In the genomic region with DNA sequence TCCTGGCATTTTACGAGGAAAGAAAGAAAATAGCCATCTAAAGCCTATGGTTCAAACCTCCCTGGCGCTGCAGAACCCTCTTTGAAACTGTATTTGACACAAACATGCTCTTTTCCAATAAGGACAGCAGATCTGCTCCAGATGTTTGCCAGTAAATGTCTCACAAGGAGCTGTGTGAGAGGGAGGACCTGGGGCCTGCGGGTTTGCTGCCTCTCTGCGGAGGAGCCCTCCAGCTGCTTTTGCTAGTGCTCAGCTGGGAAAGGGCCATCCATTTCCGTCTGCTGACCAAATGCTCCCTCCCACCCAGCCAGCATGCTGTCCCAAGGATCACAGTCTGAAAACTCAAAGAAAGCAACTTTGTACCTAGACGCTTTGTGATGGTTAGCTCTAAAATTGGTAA, we compare ENCODE assay signal across 15 mouse cellular contexts. TPM values are rescaled to one million over a fixed set of nuclear protein-coding genes. Genes with fewer than 3 reads are reported as not detected.
DNase-seq lines count a peak whose midpoint lies in the region; ATAC-seq and TF ChIP-seq lines count a peak whose summit lies in the region.
"Had no signal": no experiment of that assay in that cellular context is flagged by ENCODE, and none has a peak within 500 bp of the region (broad histone marks: within the 10 kb centered on the region; RNA-seq: fewer than 3 reads in every experiment).

No protein-coding gene starts in this region.

- ATAC-seq in intestine, embryonic 14.5 days (replicated peaks; ENCODE audit: low FRiP score, low TSS enrichment, low read depth) = no peak
- ATAC-seq in intestine, postnatal 0 days = no peak
- ATAC-seq in limb, embryonic 11.5 days (ENCODE audit: insufficient number of reproducible peaks, low FRiP score, low TSS enrichment, low read depth) = no peak
- ATAC-seq: CD4-positive, CD25-positive, alpha-beta regulatory T cell, adult 4 months; forebrain, embryonic 15.5 days had no signal

- H3K9ac ChIP-seq in intestine, embryonic 14.5 days (ENCODE audit: low read length) = no peak overlapping the region
- H3K9ac ChIP-seq in intestine, postnatal 0 days (ENCODE audit: low read depth, low read length) = no peak overlapping the region
- no peak overlapping the region for H3K9ac ChIP-seq in limb, embryonic 11.5 days (ENCODE audit: low read length)
- H3K9ac ChIP-seq: forebrain, embryonic 15.5 days; hindbrain, embryonic 15.5 days; neural tube, embryonic 12.5 days had no signal

- peak overlapping the region; percentile 57 for H3K27ac ChIP-seq in intestine, embryonic 14.5 days (ENCODE audit: low read depth)
- no peak overlapping the region for H3K27ac ChIP-seq in intestine, postnatal 0 days (ENCODE audit: low read depth, low read length)
- no peak overlapping the region for H3K27ac ChIP-seq in limb, embryonic 11.5 days (replicated peaks; ENCODE audit: low read depth, low read length)
- H3K27ac ChIP-seq: forebrain, embryonic 15.5 days; gastrocnemius, adult 2 months; hindbrain, embryonic 15.5 days; neural tube, embryonic 12.5 days had no signal

- no peak for TF ChIP-seq CTCF in intestine, postnatal 0 days (IDR thresholded peaks at IDR 0.05; ENCODE audit: low read depth)
- TF ChIP-seq CTCF in lung, adult 2 months (IDR thresholded peaks at IDR 0.05; ENCODE audit: insufficient read depth, low read length) = no peak

- H3K27me3 ChIP-seq in intestine, embryonic 14.5 days (replicated peaks; ENCODE audit: control insufficient read depth, insufficient read depth, low read length) = no peaks in the 10 kb centered on the region
- no peaks in the 10 kb centered on the region for H3K27me3 ChIP-seq in intestine, postnatal 0 days (replicated peaks; ENCODE audit: control insufficient read depth, insufficient read depth, low read length)
- H3K27me3 ChIP-seq in limb, embryonic 11.5 days (ENCODE audit: control insufficient read depth, insufficient read depth, low read length) = no peaks in the 10 kb centered on the region
- H3K27me3 ChIP-seq: forebrain, embryonic 15.5 days; hindbrain, embryonic 15.5 days; neural tube, embryonic 12.5 days had no signal

- TF ChIP-seq POLR2A in lung, adult 2 months (IDR thresholded peaks at IDR 0.05; ENCODE audit: borderline replicate concordance, extremely low read depth, low read depth, low read length) = no peak

- no peaks in the 10 kb centered on the region for H3K9me3 ChIP-seq in intestine, embryonic 14.5 days (ENCODE audit: control insufficient read depth, low read length)
- H3K9me3 ChIP-seq in intestine, postnatal 0 days (ENCODE audit: control insufficient read depth) = no peaks in the 10 kb centered on the region
- H3K9me3 ChIP-seq in limb, embryonic 11.5 days (ENCODE audit: control insufficient read depth, low read length) = no peaks in the 10 kb centered on the region
- H3K9me3 ChIP-seq: forebrain, embryonic 15.5 days; hindbrain, embryonic 15.5 days; neural tube, embryonic 12.5 days had no signal

- DNase-seq in intestine, embryonic 14.5 days (ENCODE audit: low spot score) = no peak
- DNase-seq in lung, postnatal 10 days = peak; percentile 47
- DNase-seq in lung, adult 2 months = no peak
- peak; percentile 57 for DNase-seq in limb, embryonic 11.5 days (ENCODE audit: low spot score)
- DNase-seq in cerebellum, adult 18-20 months = no peak
- no peak for DNase-seq in cerebellum, adult 8-10 months
- DNase-seq: adrenal gland, postnatal 25 days; cerebellum, postnatal 36 days; gastrocnemius, adult 2 months; liver had no signal

- 29% methylated on average over 6 of the region's 6 CpGs for WGBS in intestine, embryonic 14.5 days
- 58% methylated on average over 6 of the region's 6 CpGs for WGBS in intestine, postnatal 0 days
- WGBS in lung, adult 2 months = 65% methylated on average over 6 of the region's 6 CpGs
- 32% methylated on average over 6 of the region's 6 CpGs for WGBS in limb, embryonic 11.5 days

- peaks cover 1% of the 10 kb centered on the region for H3K4me1 ChIP-seq in intestine, embryonic 14.5 days (replicated peaks; ENCODE audit: control insufficient read depth, insufficient read depth, low read length)
- H3K4me1 ChIP-seq in intestine, postnatal 0 days (replicated peaks; ENCODE audit: control insufficient read depth, insufficient read depth, low read length) = no peaks in the 10 kb centered on the region
- H3K4me1 ChIP-seq in lung, adult 2 months (ENCODE audit: control insufficient read depth, insufficient read depth, low read length) = no peaks in the 10 kb centered on the region; the same call in 1 of the 2 replicates
- 0 out of 2 replicates have a peak, but pooled peaks cover 2% of the 10 kb centered on the region for H3K4me1 ChIP-seq in limb, embryonic 11.5 days (ENCODE audit: control insufficient read depth, insufficient read depth, low read length)
- H3K4me1 ChIP-seq: forebrain, embryonic 15.5 days; hindbrain, embryonic 15.5 days had no signal

- H3K36me3 ChIP-seq in intestine, embryonic 14.5 days (ENCODE audit: control insufficient read depth, insufficient read depth, low read length) = no peaks in the 10 kb centered on the region
- H3K36me3 ChIP-seq in intestine, postnatal 0 days (ENCODE audit: control insufficient read depth, insufficient read depth) = no peaks in the 10 kb centered on the region
- no peaks in the 10 kb centered on the region for H3K36me3 ChIP-seq in limb, embryonic 11.5 days (ENCODE audit: control insufficient read depth, insufficient read depth, low read length)
- H3K36me3 ChIP-seq: forebrain, embryonic 15.5 days; hindbrain, embryonic 15.5 days; neural tube, embryonic 12.5 days had no signal

- H3K4me3 ChIP-seq in intestine, embryonic 14.5 days (ENCODE audit: low read depth, low read length) = no peak overlapping the region
- no peak overlapping the region for H3K4me3 ChIP-seq in intestine, postnatal 0 days (ENCODE audit: low read depth, low read length)
- H3K4me3 ChIP-seq in lung, adult 2 months (replicated peaks; ENCODE audit: extremely low read depth, low read depth, low read length) = no peak overlapping the region
- H3K4me3 ChIP-seq in limb, embryonic 11.5 days (ENCODE audit: low read depth, low read length) = no peak overlapping the region
- H3K4me3 ChIP-seq: forebrain, embryonic 15.5 days; gastrocnemius, adult 2 months; hindbrain, embryonic 15.5 days; neural tube, embryonic 12.5 days had no signal

- H3K4me2 ChIP-seq in intestine, embryonic 14.5 days (ENCODE audit: low read length) = no peak overlapping the region
- H3K4me2 ChIP-seq in intestine, postnatal 0 days (replicated peaks; ENCODE audit: low read depth) = no peak overlapping the region
- no peak overlapping the region for H3K4me2 ChIP-seq in limb, embryonic 11.5 days (ENCODE audit: low read depth, severe bottlenecking)
- H3K4me2 ChIP-seq: forebrain, embryonic 15.5 days; hindbrain, embryonic 15.5 days; neural tube, embryonic 12.5 days had no signal

RNA-seq across cellular contexts. Expression of a gene that starts 40.3 kb away (rescaled TPM):
- 230 TPM in 2 replicates for polyA plus RNA-seq in intestine, embryonic 14.5 days (2014; fragmentation: Nextera tagmentation; extraction: Ambion mirVana)
- polyA plus RNA-seq in intestine, postnatal 0 days (2015; fragmentation: Nextera tagmentation; extraction: Ambion mirVana) = 149 and 151 TPM in 2 replicates
- 17.5 and 36.0 TPM in 2 replicates for polyA plus RNA-seq in lung, adult 2 months (2012; rRNA removed)
- 326 and 364 TPM in 2 replicates for polyA plus RNA-seq in limb, embryonic 11.5 days (2014; fragmentation: Nextera tagmentation; extraction: Ambion mirVana)

Comparison
In these comparisons a context has a peak if more than half of its experiments do, and no peak if none do; other contexts are left out.
1. DNase-seq: peak in lung, postnatal 10 days (single experiment) and limb, embryonic 11.5 days (single experiment); none in intestine, embryonic 14.5 days (single experiment), lung, adult 2 months (single experiment), cerebellum, adult 18-20 months (0 of 2) and cerebellum, adult 8-10 months (single experiment).